Mouse (Mus musculus) adipocyte (in vitro differentiated cells): ENCODE data around the gene Cxcl16.

ENCODE experiments used
- DNase-seq: peaks from one replicate; pipeline ENCODE4 v3.0.0-alpha.2; 2016; ENCODE audit warnings: low spot score

Cxcl16 gene

GRCm38 (mm10) chr11:70412591-70412990, 47.2 kb downstream of the Cxcl16 start:
- no peak for DNase-seq

GRCm38 (mm10) chr11:70410297-70410643, 49.5 kb downstream of the Cxcl16 start:
- DNase-seq = no peak

- peak; percentile 90 for DNase-seq
Observed at GRCm38 (mm10) chr11:70409594-70410296, 50.0 kb downstream of the Cxcl16 start, which contains the start of gene Pelp1. Gene Pelp1, minus strand, starts transcription at chr11:70410031.
